Mouse (Mus musculus) olfactory bulb, adult 2 months (tissue): ENCODE data around the gene Med24.

Experiments used
- CTCF ChIP-seq: fragments of 200-500 bp; IDR thresholded peaks from 2 replicates; pipeline ENCODE4 v1.5.1; 2012; ENCODE audit warnings: low read depth, mild to moderate bottlenecking, low read length, moderate library complexity; ENCODE audit not compliant: insufficient read depth
- POLR2A ChIP-seq: fragments of 200-500 bp; IDR thresholded peaks from 2 replicates; pipeline ENCODE4 v1.6.1; 2012; ENCODE audit warnings: mild to moderate bottlenecking, low read depth, low read length, moderate library complexity; ENCODE audit not compliant: insufficient read depth

GRCm38 (mm10) chr11:98748506-98749416, 19.5 kb upstream of the Med24 start:
- TF ChIP-seq CTCF (no peak), POLR2A (no peak)
